Mouse (Mus musculus) lung, postnatal 0 days (tissue): ENCODE data around the gene Ssbp2.

Experiments used
- CTCF ChIP-seq: IDR thresholded peaks from 2 replicates; pipeline ENCODE4 v1.5.1; 2016; ENCODE audit warnings: antibody characterized with exemption, mild to moderate bottlenecking
- EP300 ChIP-seq: IDR thresholded peaks from 2 replicates; pipeline ENCODE4 v1.6.1; 2016; ENCODE audit warnings: antibody characterized with exemption, mild to moderate bottlenecking, control low read depth

DNA sequence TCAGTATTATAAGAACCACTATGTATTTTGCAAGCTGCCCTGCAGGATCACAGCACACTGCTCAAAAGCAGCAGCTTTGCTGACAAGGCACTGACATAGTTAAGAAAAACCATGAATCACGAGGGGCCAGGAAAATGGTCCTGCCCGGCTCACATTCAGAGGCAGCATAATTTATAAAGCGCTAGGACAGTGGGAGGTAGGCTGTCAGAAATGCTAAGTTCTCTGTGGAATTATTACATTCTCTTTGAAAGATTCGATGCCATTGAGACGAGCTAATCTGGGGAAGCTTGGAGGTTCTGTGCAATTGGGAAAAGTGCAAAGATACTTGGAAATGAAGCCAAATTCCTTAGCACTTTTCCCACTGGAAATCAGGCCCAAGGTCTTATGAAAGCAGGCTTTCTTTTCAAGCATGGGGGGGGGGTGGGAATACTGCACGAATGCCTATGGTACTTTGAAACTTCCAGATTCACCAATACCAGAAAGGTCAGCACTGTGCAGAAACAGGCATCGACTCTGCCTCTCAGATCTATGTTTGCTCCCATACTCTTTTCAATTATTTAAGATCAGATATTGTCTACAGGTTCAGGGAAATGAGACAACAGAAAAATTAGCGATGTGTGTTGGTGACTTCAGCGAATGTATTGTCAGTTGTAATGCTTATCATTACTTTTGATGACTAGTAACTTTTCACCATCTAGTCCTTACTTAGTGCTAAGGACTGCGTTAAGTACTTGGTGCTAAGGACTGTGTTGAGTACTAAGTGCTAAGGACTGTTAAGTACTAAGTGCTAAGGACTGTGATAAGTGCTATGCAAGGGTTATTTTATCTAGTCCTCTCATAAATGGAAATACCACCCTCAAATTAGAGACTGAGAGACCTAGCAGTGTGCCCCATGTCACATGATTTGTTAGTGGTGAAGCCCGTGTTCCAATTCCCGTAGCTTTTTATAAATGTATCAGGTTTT is 28.4 kb upstream of the Ssbp2 start:
- TF ChIP-seq CTCF (no peak), EP300 (no peak)
